Mouse (Mus musculus) spleen, adult 18-20 months (tissue): ENCODE measurements at regions not wholly inside any gene's neighbourhood (a gene's known extent, or its start where the extent isn't known, plus 50 kb on each side); places are given as distances from the start of the nearest gene placed in this dataset.

ENCODE experiments used
- DNase-seq, 2 experiments: peaks; one replicate each; pipeline ENCODE4 v3.0.0; 2022; ENCODE audit warnings: mixed read lengths in 2 of 2

- no peak for DNase-seq
Measured at GRCm38 (mm10) chr5:148645772-148646171, 93.2 kb upstream of the Ubl3 start.

- DNase-seq: no peak
Measured at GRCm38 (mm10) chr5:148645191-148645681, 92.6 kb upstream of the Ubl3 start.

DNA sequence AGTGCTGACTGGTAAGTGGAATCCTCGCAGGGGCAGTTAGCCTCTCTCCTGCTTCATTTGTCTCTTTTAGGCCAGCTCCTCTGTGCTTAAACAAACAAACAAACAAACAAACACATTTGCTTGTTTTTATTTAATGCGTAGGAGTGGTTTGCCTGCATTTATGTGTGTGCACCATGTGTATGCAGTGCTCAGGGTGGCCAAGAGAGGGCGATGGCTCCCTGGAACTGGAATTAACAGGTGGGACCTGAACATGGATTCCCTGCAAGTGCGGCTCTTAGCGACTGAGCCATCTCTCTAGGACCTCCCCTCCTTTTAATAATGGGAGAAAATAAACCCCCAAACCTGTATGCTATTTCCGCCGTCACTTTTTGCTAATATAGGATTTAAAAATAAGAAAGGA lies 91.8 kb upstream of the Ubl3 start:
- DNase-seq: no peak

DNA sequence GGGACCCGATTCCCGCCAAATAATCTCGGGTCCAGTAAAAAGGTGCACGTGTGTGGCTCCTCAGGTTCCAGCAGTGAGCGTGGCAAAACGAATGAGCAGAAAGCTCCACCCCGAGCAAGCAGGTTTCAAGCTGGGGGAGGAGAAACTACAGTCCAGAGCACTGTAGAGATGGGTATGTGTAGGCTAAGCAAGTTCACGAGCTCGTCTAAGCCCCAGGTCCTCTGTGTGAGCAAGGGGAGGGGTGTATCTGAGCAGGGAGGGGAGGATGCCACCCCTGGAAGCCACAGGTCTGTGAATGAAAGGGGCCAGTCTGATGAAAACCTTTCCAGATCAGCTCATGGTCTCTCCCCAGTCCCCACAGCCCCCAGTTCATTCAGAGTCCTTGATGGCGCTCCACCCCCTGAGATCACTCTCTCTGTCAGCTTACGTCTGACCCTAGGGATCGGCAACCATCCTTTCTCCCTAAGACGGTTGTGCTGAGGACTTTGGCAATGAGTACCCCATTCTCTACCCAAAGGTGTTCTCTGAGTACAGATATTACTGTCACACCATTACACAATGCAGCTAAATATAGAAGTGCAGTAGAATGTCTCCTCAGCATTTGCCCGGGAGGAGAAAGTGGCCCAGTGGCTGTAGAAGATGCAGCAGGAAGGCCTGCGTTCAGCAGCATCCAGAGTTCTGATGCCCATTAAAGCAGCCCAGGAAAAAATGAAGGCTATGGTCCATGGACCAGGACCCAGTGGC lies 89.2 kb upstream of the Ubl3 start:
- DNase-seq: no peak

DNA sequence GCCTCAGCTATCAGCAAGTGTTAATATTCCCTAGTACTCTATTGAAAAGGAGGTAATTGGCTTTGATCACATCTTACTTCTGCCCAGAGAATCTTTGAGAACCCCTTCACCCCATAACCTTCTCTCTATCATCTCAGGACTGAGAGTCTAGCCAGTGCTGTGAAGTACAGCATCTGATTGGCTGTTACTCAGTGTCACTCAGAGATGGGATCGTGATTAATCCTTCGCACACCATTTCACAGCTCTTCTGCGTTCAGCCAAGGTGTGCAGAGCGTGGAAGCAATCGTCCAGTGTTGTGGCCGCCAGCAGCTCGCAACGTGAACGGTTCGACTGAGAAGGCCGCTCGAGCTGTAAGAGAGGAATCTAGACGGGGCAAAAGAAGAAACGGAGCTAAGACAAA lies 87.9 kb upstream of the Ubl3 start:
- DNase-seq: no peak

GRCm38 (mm10) chr5:148634919-148635356 lies 82.3 kb upstream of the Ubl3 start:
- no peak for DNase-seq

- no peak for DNase-seq
Measured at GRCm38 (mm10) chr5:148633999-148634398, 81.4 kb upstream of the Ubl3 start.

DNA sequence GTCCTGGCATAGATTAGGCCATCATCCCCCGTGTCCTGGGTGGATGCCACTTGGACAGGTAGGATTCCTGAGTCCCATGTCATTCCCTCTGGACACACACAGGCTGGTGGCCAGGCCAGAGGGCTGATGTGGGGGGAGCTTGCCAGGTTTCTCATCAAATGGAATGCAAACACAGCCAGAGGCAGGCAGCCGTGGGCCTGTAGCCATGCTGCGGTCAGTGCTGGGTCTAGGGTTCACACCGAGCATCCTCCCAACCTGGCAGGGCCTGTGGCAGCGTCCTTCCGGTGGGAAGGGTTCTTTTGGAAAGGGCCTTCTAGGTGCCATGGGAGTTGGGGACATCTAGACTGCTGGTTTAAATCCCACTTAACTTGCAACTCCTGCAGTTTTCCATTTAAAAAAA lies 80.7 kb upstream of the Ubl3 start:
- no peak for DNase-seq

DNA sequence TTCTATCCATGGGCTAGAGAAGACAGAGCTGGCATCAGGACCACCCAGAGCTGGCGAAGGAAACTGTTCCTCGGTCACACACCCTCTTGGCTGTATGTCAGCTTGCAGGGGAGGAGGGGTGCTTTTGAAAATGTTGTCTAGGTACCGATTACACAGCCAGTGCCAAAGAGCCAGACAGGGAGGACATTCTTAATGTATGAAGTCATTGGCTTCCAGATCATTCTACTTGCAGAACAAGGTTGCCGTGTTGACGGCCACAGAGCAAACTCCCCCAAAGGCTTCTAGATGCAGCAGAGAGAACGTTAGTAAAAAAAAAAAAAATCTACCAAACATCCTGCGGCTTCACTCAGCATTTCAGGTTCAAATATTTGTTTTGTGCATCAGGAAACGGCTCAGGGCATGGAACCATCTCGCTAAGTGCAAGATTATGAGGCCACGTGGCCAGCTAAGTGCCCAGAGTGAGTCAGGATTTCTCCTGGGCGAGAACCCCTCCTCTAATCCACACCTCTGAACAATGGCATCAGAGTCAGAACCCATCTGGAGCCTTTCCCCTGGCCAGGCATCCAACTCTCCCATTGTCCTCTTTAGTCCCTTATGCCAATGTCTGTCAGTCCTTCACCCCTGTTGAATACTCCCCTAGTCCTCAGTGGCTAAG lies 80.1 kb upstream of the Ubl3 start:
- no peak for DNase-seq

- DNase-seq: no peak
Measured at GRCm38 (mm10) chr5:148631566-148631965, 79.0 kb upstream of the Ubl3 start.

DNA sequence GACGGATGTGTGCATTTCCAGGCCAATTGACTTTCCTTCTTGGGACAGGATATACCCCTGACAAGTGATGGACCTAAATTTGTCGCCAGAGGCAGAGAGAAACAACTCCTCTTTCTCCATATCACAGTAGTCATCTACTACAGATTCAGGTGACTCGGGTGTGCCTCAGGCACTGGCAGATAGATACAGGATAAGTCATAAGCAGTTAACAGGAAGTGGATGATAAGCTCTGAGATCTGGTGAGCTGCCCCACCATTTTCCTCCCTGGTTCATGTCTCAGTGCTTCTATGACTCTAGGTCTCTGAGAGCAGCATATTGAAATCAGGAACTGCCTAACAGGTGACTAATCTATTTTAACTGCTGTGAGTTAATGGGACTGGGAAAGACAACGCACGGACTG lies 73.4 kb upstream of the Ubl3 start:
- no peak for DNase-seq

DNA sequence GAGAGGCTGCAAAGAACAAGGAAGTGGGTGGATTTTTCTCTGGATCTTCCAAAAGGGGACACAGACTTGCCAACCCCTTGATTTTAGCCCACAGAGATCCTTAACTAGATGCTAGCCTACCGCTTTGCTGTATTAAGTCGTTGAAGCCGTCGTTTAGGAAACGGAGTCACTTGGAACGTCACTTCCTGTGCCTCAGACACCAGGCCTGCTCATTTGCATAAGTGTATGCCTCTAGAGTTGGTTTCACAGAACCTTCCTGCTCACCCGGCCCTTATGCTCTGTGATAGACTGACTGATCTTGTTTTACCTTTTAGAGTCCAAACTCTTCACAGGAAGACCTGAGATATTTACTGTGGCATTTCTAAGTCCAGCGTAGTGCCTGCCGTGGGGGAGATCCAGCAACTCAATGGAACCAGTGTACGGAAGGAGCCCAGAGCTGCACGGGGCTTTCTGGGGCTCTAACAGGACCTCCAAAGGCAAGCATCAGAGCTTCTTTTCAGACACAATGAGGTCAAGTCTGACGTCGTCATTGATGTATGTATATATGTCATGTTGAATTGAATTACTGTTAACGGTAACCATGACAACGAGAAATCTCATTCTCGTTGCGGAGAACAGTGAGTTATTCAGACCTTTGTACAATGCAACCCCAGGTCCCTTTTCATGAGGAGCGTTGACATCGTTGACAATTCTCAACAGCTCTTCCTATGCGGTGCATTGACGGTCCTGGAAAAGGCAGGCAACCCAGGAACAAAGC lies 72.2 kb upstream of the Ubl3 start:
- no peak for DNase-seq

DNA sequence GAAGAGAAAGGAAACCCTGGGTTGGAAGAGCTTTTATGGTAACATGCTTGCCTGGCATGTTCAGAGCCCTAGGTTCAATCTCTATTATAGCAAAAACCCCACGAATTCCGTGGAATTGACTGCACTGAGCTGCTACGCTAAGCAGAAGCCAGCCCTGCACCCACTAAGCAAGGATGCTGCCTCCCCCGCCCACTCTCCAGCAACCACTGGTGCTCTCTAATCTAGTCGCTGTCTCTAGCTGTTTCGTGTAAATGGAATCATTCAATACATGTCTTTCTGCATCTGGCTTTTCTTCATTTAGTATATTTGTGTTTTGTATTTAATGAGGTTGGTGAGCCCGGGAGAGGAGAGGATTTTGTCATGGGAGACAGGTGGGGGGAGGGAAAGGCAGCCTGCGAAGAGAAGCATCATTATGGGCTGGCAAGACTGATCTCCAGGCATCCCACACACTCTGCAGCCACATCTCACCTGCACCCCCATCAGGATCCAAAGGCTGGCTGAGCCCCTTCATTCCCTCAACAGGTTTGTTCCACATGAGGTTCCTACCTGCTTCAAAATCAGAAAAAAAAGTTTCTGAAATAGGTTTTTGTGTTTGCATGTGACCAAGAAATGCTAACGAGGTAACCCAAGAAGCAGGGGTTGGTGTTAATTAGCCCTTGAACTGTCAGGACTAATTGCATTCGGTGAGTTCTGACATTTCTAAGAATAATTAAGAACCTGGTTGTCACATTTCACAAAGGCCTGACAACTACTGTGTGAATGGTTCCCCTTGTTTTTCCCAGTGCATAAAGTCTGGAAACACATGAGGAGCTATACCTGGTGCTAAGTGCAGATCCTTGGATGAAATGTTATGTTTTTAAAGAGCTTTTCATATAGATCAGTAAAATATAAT lies 68.6 kb upstream of the Ubl3 start:
- DNase-seq: no peak

DNA sequence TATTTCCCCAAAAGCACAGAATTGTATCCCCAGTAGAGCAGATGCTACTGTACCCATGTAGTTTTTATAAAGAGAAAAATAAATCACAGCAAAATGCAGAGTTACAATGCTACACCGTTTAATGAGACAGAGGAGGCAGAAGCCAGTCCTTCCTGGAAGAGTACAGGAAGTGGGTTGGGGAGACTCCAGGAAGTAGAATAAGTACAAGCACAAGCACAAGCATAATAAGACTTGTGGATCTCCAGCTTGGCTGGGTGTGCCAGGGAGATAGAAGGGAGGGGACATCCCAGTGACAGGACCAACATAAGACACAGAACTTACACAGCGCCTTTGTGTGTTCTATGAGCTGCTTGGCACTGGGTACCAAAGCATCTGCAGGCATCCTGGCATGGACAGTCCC lies 67.3 kb upstream of the Ubl3 start:
- DNase-seq: no peak

DNA sequence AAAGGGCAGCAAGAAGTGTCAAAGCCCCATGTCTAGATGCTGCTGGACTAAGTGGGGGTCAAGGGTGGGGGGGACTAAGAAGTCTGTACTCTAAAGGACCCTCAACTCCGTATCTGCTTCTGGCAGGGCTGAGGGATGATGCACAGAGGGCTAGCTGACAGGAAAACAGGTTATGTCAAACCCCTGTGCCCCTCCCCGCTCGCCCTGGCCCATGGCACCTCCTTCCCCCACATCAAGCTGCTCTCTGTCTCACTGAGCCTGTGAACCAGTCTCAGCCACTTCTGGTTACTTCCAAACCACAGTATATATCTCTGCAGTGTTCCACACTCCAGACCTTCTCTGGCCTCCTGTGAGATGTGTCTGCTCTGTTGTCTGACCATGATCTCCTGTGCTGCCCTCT lies 63.8 kb upstream of the Ubl3 start:
- DNase-seq: no peak

GRCm38 (mm10) chr5:148615706-148616366 lies 63.2 kb upstream of the Ubl3 start:
- DNase-seq: no peak

- no peak for DNase-seq
Measured at GRCm38 (mm10) chr5:148615117-148615516, 62.5 kb upstream of the Ubl3 start.

DNA sequence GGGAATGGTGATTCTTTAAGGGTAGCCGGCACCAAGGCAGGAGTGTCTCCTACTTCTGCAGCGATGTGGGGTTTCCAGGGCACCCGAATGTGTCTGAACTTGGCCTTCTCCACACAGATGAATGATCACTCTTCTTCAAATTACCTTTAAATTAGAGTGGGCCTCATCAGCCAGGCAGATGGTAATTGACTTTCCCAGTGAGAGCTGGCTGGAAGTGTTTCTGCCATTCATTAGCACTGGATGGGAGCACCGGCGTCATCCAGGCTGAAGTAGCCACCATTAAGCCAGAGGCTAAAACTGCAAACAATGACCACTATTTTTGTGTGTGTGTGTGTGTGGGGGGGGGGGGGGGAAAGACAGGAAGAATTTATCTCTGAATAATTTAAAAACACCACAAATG lies 58.7 kb upstream of the Ubl3 start:
- no peak for DNase-seq

DNA sequence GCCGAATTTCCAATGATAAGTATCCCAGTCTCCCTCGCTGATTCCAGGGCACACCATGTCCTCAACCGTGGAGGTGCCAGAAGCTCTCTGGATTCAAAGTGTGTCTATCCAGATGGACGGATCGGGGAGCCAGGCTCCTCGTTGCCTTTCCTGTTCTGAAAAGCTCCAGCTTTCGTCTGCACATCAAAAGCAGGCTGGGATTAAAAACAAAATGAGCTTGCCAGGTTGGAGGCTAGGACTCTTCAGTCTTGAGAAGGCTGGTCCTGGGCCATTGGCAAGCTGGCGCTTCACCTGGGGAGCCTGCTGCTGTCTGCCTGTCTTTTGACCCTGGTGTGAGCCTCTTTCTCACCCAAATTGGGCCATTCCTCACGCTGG lies 56.9 kb upstream of the Ubl3 start:
- DNase-seq: no peak

DNA sequence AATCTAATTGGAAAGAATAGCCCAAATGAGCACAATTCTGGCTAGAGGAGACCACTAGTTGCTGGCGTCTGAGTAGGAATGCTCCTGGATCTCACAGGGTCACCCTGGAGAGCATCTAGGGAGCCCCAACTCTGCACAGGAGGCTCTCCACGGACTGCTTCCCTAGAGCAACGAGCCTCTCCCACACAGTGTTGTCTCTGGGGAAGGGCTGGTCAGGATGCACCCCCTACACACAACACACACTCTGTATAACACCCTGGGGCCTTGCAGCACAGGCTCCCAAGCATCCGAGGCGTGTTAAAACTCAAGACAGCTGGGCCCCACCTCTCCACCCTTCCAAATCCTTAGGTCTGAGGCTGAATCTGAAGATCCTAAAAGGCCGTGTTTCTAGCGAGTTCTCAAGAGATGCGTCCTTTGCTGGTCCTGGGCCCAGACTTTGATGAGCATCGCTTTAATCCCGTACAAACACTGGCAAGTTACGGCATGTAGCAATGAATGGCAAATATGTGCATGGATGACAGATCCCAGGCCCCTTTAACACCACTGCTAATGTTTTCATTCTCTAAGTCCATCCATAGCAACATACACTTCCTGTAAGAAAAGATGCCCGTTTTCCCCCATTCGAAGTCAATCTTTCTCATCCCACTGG lies 56.4 kb upstream of the Ubl3 start:
- no peak for DNase-seq

- no peak for DNase-seq
Measured at GRCm38 (mm10) chr5:148608178-148608577, 55.6 kb upstream of the Ubl3 start.

DNA sequence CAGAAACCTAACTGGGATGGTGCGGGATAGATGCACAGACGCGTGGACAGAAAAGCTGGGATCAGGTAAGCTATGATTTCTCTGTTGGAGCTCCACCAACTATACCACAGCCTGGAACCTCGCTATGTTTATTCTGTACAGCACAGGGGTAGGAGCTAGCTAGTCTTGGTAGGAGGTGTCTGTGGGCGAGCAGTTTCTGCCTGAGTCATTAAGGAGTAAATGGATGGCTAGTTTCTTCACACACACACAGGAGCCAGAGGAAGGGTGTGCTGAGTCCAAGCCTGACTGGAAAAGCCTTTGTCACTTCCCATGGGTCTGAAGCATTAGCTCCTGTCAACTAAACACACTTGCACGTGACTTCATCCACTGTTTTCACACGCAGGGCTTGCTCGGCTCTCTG lies 53.1 kb upstream of the Ubl3 start:
- no peak for DNase-seq
